8 mouse cellular contexts compared by ENCODE assay signal in genomic region chr1:59763164-59763768, GRCm38 (mm10). TPM values are rescaled to one million over a fixed set of nuclear protein-coding genes. Genes with fewer than 3 reads are reported as not detected.
DNase-seq lines count a peak whose midpoint lies in the region; ATAC-seq lines count a peak whose summit lies in the region.

Bmpr2 (plus strand) TSS chr1:59763400.

- DNase-seq in adrenal gland, adult 18-20 months (ENCODE audit: low spot score in 2 of 2), result peak; percentile 85 to 88
- DNase-seq in embryo, embryonic 11 days, result peak; percentile 92
- peak; percentile 91 for DNase-seq in gastrocnemius, postnatal 25 days
- peak; percentile 74 to 95 for DNase-seq in left cerebral cortex, postnatal 10 days (ENCODE audit: extremely low spot score in 1 of 2, low spot score in 2 of 2)
- DNase-seq in right cerebral cortex, postnatal 10 days (ENCODE audit: low spot score in 2 of 2), result peak; percentile 89 to 91
- peak; percentile 83 for DNase-seq in urinary bladder, postnatal 25 days (ENCODE audit: low spot score)

- intact Hi-C loops in left cerebral cortex, postnatal 10 days (cut with DNase I), result loop anchor here (10.0 kb wide), 1 partner anchor 72 kb away; no protein-coding TSS in a partner anchor

- peak; percentile 55 for ATAC-seq in inflammation-experienced regulatory T-cells, adult 6 months
- peak; percentile 72 for ATAC-seq in megakaryocyte progenitor cell, adult 5-6 weeks (replicated peaks; ENCODE audit: poor library complexity)

RNA-seq across cellular contexts. Expression of gene Bmpr2, which starts in this region (rescaled TPM):
- 10 to 100 TPM; 43.7 to 72.9 TPM for total RNA-seq in adrenal gland, adult 18-20 months (2021)
- total RNA-seq in gastrocnemius, postnatal 25 days (2021), result 10 to 100 TPM; 35.6 TPM
- 1 to 10 TPM; 2.6 to 3.5 (median 3.3) TPM for polyA plus RNA-seq in inflammation-experienced regulatory T-cells, adult 6 months (2017; shearing (Covaris generic))
- 100 to 1,000 TPM; 106 to 114 TPM for total RNA-seq in left cerebral cortex, postnatal 10 days (2021)
- 12.5 and 13.5 TPM in 2 replicates for total RNA-seq in megakaryocyte progenitor cell, adult 5-6 weeks (2015)
- 6.0 and 6.5 TPM in 2 replicates for total RNA-seq in megakaryocyte progenitor cell, adult 5-6 weeks (2017)

Comparison
In these comparisons a context has a peak if more than half of its experiments do, and no peak if none do; other contexts are left out.
1. Peak in every context shown above with its lines: DNase-seq and ATAC-seq.